Comparison of ENCODE assay signal across 12 mouse cellular contexts in the genomic region with DNA sequence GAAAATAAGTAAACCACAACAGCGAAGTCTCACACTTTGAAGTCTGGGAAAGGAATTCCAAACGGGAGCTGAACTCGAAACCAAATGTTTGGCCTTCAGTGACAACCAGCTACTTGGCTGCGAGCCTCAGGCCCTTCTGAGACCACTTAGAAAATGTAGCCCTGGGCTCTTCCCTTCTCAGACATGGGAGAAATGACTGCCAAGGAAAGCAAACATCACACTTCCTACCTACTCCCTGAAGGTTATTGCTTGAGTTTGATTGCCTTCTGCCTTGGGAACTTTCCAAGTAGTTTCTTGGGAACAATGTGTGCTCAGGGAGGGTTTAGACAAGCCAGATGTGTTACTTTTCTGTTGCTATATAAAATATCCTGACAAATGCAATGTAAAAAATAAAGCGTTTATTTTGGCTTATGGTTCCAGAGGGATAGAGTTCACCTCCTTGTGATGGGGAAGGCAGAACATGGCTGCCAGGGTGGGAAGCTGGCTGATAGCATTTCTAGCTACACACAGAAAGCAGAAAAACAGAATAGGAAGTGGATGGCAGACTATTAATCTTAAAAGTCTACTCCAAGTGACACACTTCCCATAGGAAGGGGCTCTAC.
DNase-seq lines count a peak whose midpoint lies in the region; ATAC-seq and TF ChIP-seq lines count a peak whose summit lies in the region.
"Had no signal": no experiment of that assay in that cellular context is flagged by ENCODE, and none has a peak within 500 bp of the region (broad histone marks: within the 10 kb centered on the region; RNA-seq: fewer than 3 reads in every experiment).

No protein-coding gene starts in this region.

- WGBS in heart, embryonic 15.5 days = 23% methylated on average over 5 of the region's 5 CpGs
- 15% methylated on average over 5 of the region's 5 CpGs for WGBS in lung, adult 2 months

- no peak overlapping the region for H3K4me3 ChIP-seq in heart, embryonic 15.5 days
- H3K4me3 ChIP-seq in lung, adult 2 months (replicated peaks; ENCODE audit: extremely low read depth, low read depth, low read length) = no peak overlapping the region
- H3K4me3 ChIP-seq: liver, embryonic 15.5 days had no signal

- TF ChIP-seq POLR2A in lung, adult 2 months (IDR thresholded peaks at IDR 0.05; ENCODE audit: borderline replicate concordance, extremely low read depth, low read depth, low read length) = no peak

- H3K36me3 ChIP-seq in heart, embryonic 15.5 days = no peaks in the 10 kb centered on the region
- H3K36me3 ChIP-seq: liver, embryonic 15.5 days had no signal

- H3K9ac ChIP-seq in heart, embryonic 15.5 days = no peak overlapping the region
- H3K9ac ChIP-seq: liver, embryonic 15.5 days had no signal

- peak; percentile 58 for ATAC-seq in heart, embryonic 15.5 days (replicated peaks; ENCODE audit: insufficient number of reproducible peaks, insufficient read depth, low FRiP score, low read depth)
- ATAC-seq in activated CD4-positive, CD25-positive, alpha-beta regulatory T cell, adult 4 months = no peak
- ATAC-seq: intestine, postnatal 0 days; Patski had no signal

- DNase-seq in adrenal gland, adult (ENCODE audit: inconsistent age in 2 of 2, low spot score in 1 of 2) = peak; percentile 42 to 66
- DNase-seq in adrenal gland, postnatal 25 days = no peak
- DNase-seq in 3T3-L1 (ENCODE audit: low read depth, low spot score) (peak; percentile 4), liver (no peak)
- peak; percentile 28 for DNase-seq in lung, adult 2 months
- no peak for DNase-seq in embryo, embryonic 11 days
- DNase-seq: cerebellum, adult 2 months had no signal

- 0 out of 2 replicates have a peak overlapping the region, but pooled peaks have one; percentile 50 for H3K27ac ChIP-seq in heart, embryonic 15.5 days
- H3K27ac ChIP-seq: liver, embryonic 15.5 days had no signal

- no peaks in the 10 kb centered on the region for H3K27me3 ChIP-seq in heart, embryonic 15.5 days
- H3K27me3 ChIP-seq: liver, embryonic 15.5 days; Patski had no signal

- 0 out of 2 replicates have a peak, but pooled peaks cover 2% of the 10 kb centered on the region for H3K4me1 ChIP-seq in heart, embryonic 15.5 days (replicated peaks)
- peaks cover 2% of the 10 kb centered on the region; the same call in 1 of the 2 replicates for H3K4me1 ChIP-seq in lung, adult 2 months (ENCODE audit: control insufficient read depth, insufficient read depth, low read length)
- H3K4me1 ChIP-seq: liver, embryonic 15.5 days had no signal

- no peaks in the 10 kb centered on the region for H3K9me3 ChIP-seq in heart, embryonic 15.5 days (replicated peaks)
- H3K9me3 ChIP-seq: liver, embryonic 15.5 days had no signal

- no peak for TF ChIP-seq CTCF in lung, adult 2 months (IDR thresholded peaks at IDR 0.05; ENCODE audit: insufficient read depth, low read length)

- H3K4me2 ChIP-seq in heart, embryonic 15.5 days = no peak overlapping the region
- H3K4me2 ChIP-seq: liver, embryonic 15.5 days had no signal

Comparison
In these comparisons a context has a peak if more than half of its experiments do, and no peak if none do; other contexts are left out.
1. DNase-seq: peak in adrenal gland, adult (2 of 2), 3T3-L1 (single experiment) and lung, adult 2 months (single experiment); none in adrenal gland, postnatal 25 days (single experiment), liver (single experiment) and embryo, embryonic 11 days (single experiment).